Mouse (Mus musculus): ENCODE data around the gene Scd4. TPM values are rescaled to one million over a fixed set of nuclear protein-coding genes. Genes with fewer than 3 reads are reported as not detected.

The Scd4 gene
- polyA plus RNA-seq, 1 experiment from 2014 or later, result not detected

GRCm38 (mm10) chr19:44310814-44311213 is 22.1 kb upstream of the Scd4 start:
- 38% methylated on average over 5 of the region's 5 CpGs for WGBS

GRCm38 (mm10) chr19:44311306-44312006 is 21.4 kb upstream of the Scd4 start:
- DNase-seq (ENCODE audit: low spot score, missing footprints), result peak; percentile 67
- Histone ChIP-seq H3K4me1 (ENCODE audit: control insufficient read depth, insufficient read depth, low read length) (peaks cover 21% of the 10 kb centered on the region), H3K9me3 (ENCODE audit: control insufficient read depth, low read length) (no peaks in the 10 kb centered on the region), H3K9ac (ENCODE audit: low read length) (no peak overlapping the region), H3K4me3 (ENCODE audit: low read depth, low read length) (no peak overlapping the region), H3K36me3 (ENCODE audit: control insufficient read depth, insufficient read depth, low read length) (peaks cover 3% of the 10 kb centered on the region), H3K27ac (ENCODE audit: low read depth, low read length) (no peak overlapping the region), H3K4me2 (no peak overlapping the region), H3K27me3 (ENCODE audit: control insufficient read depth, insufficient read depth, low read length) (no peaks in the 10 kb centered on the region)
- WGBS, result 68% methylated on average over 8 of the region's 8 CpGs
- no peak for ATAC-seq (ENCODE audit: low FRiP score)

More at GRCm38 (mm10) chr19:44310814-44311213, 22.1 kb upstream of the Scd4 start:
- Histone ChIP-seq H3K36me3 (ENCODE audit: control insufficient read depth, insufficient read depth, low read length) (peaks cover 3% of the 10 kb centered on the region), H3K4me2 (no peak overlapping the region), H3K9ac (ENCODE audit: low read length) (no peak overlapping the region), H3K4me1 (ENCODE audit: control insufficient read depth, insufficient read depth, low read length) (peaks cover 21% of the 10 kb centered on the region), H3K27me3 (ENCODE audit: control insufficient read depth, insufficient read depth, low read length) (no peaks in the 10 kb centered on the region), H3K4me3 (ENCODE audit: low read depth, low read length) (no peak overlapping the region), H3K9me3 (ENCODE audit: control insufficient read depth, low read length) (no peaks in the 10 kb centered on the region), H3K27ac (ENCODE audit: low read depth, low read length) (no peak overlapping the region)
- ATAC-seq (ENCODE audit: low FRiP score), result no peak
- peak; percentile 83 for DNase-seq (ENCODE audit: low spot score, missing footprints)

DNA sequence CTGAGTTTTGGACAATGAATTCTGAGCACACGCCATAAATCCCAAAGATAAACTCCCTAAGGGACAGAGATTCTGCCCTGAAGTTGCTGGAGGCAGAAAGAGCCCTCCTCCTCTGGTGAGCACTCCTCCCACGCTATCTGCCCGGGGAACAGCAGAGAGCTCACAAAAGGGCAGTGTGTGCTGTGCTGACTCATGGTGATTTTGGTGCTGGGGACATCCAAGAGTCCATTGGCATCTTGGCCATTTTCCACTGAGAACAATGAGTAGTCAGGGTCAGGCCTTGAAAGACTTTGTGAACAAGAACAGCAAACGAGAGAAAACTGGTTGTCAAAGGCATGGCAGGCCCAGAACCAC is 20.9 kb upstream of the Scd4 start:
- 35% methylated on average over 4 of the region's 4 CpGs for WGBS
- Histone ChIP-seq H3K27me3 (ENCODE audit: control insufficient read depth, insufficient read depth, low read length) (no peaks in the 10 kb centered on the region), H3K27ac (ENCODE audit: low read depth, low read length) (no peak overlapping the region), H3K36me3 (ENCODE audit: control insufficient read depth, insufficient read depth, low read length) (peaks cover 3% of the 10 kb centered on the region), H3K9ac (ENCODE audit: low read length) (no peak overlapping the region), H3K9me3 (ENCODE audit: control insufficient read depth, low read length) (no peaks in the 10 kb centered on the region), H3K4me2 (no peak overlapping the region), H3K4me1 (ENCODE audit: control insufficient read depth, insufficient read depth, low read length) (peaks cover 21% of the 10 kb centered on the region), H3K4me3 (ENCODE audit: low read depth, low read length) (no peak overlapping the region)
- peak; percentile 85 for DNase-seq (ENCODE audit: low spot score, missing footprints)
- ATAC-seq (ENCODE audit: low FRiP score), result no peak

GRCm38 (mm10) chr19:44313066-44313465 is 19.8 kb upstream of the Scd4 start:
- ATAC-seq (ENCODE audit: low FRiP score) (no peak), DNase-seq (ENCODE audit: low spot score, missing footprints) (peak; percentile 80)
- 82% methylated on average over 3 of the region's 3 CpGs for WGBS

GRCm38 (mm10) chr19:44314327-44314759 is 18.5 kb upstream of the Scd4 start:
- DNase-seq (ENCODE audit: low spot score, missing footprints), result peak; percentile 95
- 5% methylated on average over 18 of the region's 18 CpGs for WGBS

More at GRCm38 (mm10) chr19:44313066-44313465, 19.8 kb upstream of the Scd4 start:
- Histone ChIP-seq H3K9me3 (ENCODE audit: control insufficient read depth, low read length) (no peaks in the 10 kb centered on the region), H3K9ac (ENCODE audit: low read length) (no peak overlapping the region), H3K36me3 (ENCODE audit: control insufficient read depth, insufficient read depth, low read length) (no peaks in the 10 kb centered on the region), H3K27me3 (ENCODE audit: control insufficient read depth, insufficient read depth, low read length) (no peaks in the 10 kb centered on the region), H3K4me2 (no peak overlapping the region), H3K4me1 (ENCODE audit: control insufficient read depth, insufficient read depth, low read length) (peaks cover 21% of the 10 kb centered on the region), H3K27ac (ENCODE audit: low read depth, low read length) (no peak overlapping the region), H3K4me3 (ENCODE audit: low read depth, low read length) (no peak overlapping the region)

GRCm38 (mm10) chr19:44314871-44315414 is 17.9 kb upstream of the Scd4 start:
- peak; percentile 88 for DNase-seq (ENCODE audit: low spot score, missing footprints)
- no peaks in the 10 kb centered on the region for H3K27me3 ChIP-seq (ENCODE audit: control insufficient read depth, insufficient read depth, low read length)
- peak overlapping the region; percentile 76 for H3K4me2 ChIP-seq
- no peaks in the 10 kb centered on the region; the same call in 1 of the 2 replicates for H3K9me3 ChIP-seq (ENCODE audit: control insufficient read depth, low read length)
- H3K27ac ChIP-seq (ENCODE audit: low read depth, low read length), result no peak overlapping the region
- ATAC-seq (ENCODE audit: low FRiP score), result peak; percentile 74
- H3K4me1 ChIP-seq (ENCODE audit: control insufficient read depth, insufficient read depth, low read length), result peaks cover 21% of the 10 kb centered on the region
- peak overlapping the region; percentile 49 for H3K4me3 ChIP-seq (ENCODE audit: low read depth, low read length)
- no peaks in the 10 kb centered on the region for H3K36me3 ChIP-seq (ENCODE audit: control insufficient read depth, insufficient read depth, low read length)
- WGBS, result 2% methylated on average over 11 of the region's 11 CpGs
- peak overlapping the region; percentile 61 for H3K9ac ChIP-seq (ENCODE audit: low read length)

More at GRCm38 (mm10) chr19:44314327-44314759, 18.5 kb upstream of the Scd4 start:
- H3K36me3 ChIP-seq (ENCODE audit: control insufficient read depth, insufficient read depth, low read length), result no peaks in the 10 kb centered on the region
- H3K4me1 ChIP-seq (ENCODE audit: control insufficient read depth, insufficient read depth, low read length), result peaks cover 21% of the 10 kb centered on the region
- H3K27ac ChIP-seq (ENCODE audit: low read depth, low read length), result 0 out of 2 replicates have a peak overlapping the region, but pooled peaks have one; percentile 17
- ATAC-seq (ENCODE audit: low FRiP score), result peak; percentile 94
- no peaks in the 10 kb centered on the region for H3K27me3 ChIP-seq (ENCODE audit: control insufficient read depth, insufficient read depth, low read length)
- H3K4me2 ChIP-seq, result peak overlapping the region; percentile 76
- peak overlapping the region; percentile 49 for H3K4me3 ChIP-seq (ENCODE audit: low read depth, low read length)
- H3K9me3 ChIP-seq (ENCODE audit: control insufficient read depth, low read length), result no peaks in the 10 kb centered on the region; the same call in 1 of the 2 replicates
- peak overlapping the region; percentile 61 for H3K9ac ChIP-seq (ENCODE audit: low read length)

- H3K36me3 ChIP-seq (ENCODE audit: control insufficient read depth, insufficient read depth, low read length), result no peaks in the 10 kb centered on the region
- no peak overlapping the region for H3K4me3 ChIP-seq (ENCODE audit: low read depth, low read length)
- no peak for DNase-seq (ENCODE audit: low spot score, missing footprints)
- ATAC-seq (ENCODE audit: low FRiP score), result no peak
- no peak overlapping the region for H3K4me2 ChIP-seq
- H3K4me1 ChIP-seq (ENCODE audit: control insufficient read depth, insufficient read depth, low read length), result peaks cover 6% of the 10 kb centered on the region
- 54% methylated on average over 5 of the region's 5 CpGs for WGBS
- no peak overlapping the region for H3K27ac ChIP-seq (ENCODE audit: low read depth, low read length)
- H3K9ac ChIP-seq (ENCODE audit: low read length), result no peak overlapping the region
- H3K27me3 ChIP-seq (ENCODE audit: control insufficient read depth, insufficient read depth, low read length), result no peaks in the 10 kb centered on the region
- no peaks in the 10 kb centered on the region; the same call in 1 of the 2 replicates for H3K9me3 ChIP-seq (ENCODE audit: control insufficient read depth, low read length)
Measured at GRCm38 (mm10) chr19:44316752-44317315, 16.1 kb upstream of the Scd4 start.

- Histone ChIP-seq H3K4me3 (ENCODE audit: low read depth, low read length) (no peak overlapping the region), H3K9ac (ENCODE audit: low read length) (no peak overlapping the region), H3K4me2 (no peak overlapping the region), H3K4me1 (ENCODE audit: control insufficient read depth, insufficient read depth, low read length) (peaks cover 5% of the 10 kb centered on the region), H3K36me3 (ENCODE audit: control insufficient read depth, insufficient read depth, low read length) (no peaks in the 10 kb centered on the region), H3K27me3 (ENCODE audit: control insufficient read depth, insufficient read depth, low read length) (no peaks in the 10 kb centered on the region), H3K27ac (ENCODE audit: low read depth, low read length) (no peak overlapping the region), H3K9me3 (ENCODE audit: control insufficient read depth, low read length) (no peaks in the 10 kb centered on the region; the same call in 1 of the 2 replicates)
- DNase-seq (ENCODE audit: low spot score, missing footprints), result no peak
- WGBS, result 81% methylated on average over 5 of the region's 5 CpGs
- ATAC-seq (ENCODE audit: low FRiP score), result no peak
Measured at GRCm38 (mm10) chr19:44317391-44317790, 15.5 kb upstream of the Scd4 start.

DNA sequence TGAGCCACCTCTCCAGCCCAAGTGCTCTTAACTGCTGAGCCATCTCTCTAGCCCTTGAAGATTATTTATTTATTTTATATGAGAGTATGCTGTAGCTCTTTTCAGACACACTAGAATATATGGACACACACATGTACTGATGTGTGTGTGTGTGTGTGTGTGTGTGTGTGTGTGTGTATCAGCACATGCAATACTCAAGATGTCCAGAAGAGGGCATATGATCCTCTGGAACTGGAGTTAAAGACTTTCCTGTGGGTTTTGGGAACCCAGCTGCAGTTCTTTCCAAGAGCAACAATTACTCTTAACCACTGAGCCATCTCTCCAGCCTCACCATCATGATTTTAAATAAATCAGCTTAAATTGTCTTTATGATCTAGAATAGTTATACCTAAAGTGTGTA is 14.3 kb upstream of the Scd4 start:
- no peaks in the 10 kb centered on the region; the same call in 1 of the 2 replicates for H3K9me3 ChIP-seq (ENCODE audit: control insufficient read depth, low read length)
- DNase-seq (ENCODE audit: low spot score, missing footprints), result peak; percentile 60

More for the DNA sequence above, 14.3 kb upstream of the Scd4 start:
- no peak overlapping the region for H3K4me2 ChIP-seq
- H3K27me3 ChIP-seq (ENCODE audit: control insufficient read depth, insufficient read depth, low read length), result no peaks in the 10 kb centered on the region
- no peaks in the 10 kb centered on the region for H3K36me3 ChIP-seq (ENCODE audit: control insufficient read depth, insufficient read depth, low read length)
- H3K27ac ChIP-seq (ENCODE audit: low read depth, low read length), result no peak overlapping the region
- ATAC-seq (ENCODE audit: low FRiP score), result no peak
- peaks cover 5% of the 10 kb centered on the region for H3K4me1 ChIP-seq (ENCODE audit: control insufficient read depth, insufficient read depth, low read length)
- H3K4me3 ChIP-seq (ENCODE audit: low read depth, low read length), result no peak overlapping the region
- H3K9ac ChIP-seq (ENCODE audit: low read length), result no peak overlapping the region

Measured in midbrain, embryonic 11.5 days (tissue).